Mouse (Mus musculus): Measurements from ENCODE around the gene Syp. TPM values are rescaled to one million over a fixed set of nuclear protein-coding genes. Genes with fewer than 3 reads are reported as not detected.

Syp gene
- total RNA-seq, 2 experiments from 2014 or later = 0.83 to 0.98 TPM

Other genes starting within 250 kb of the Syp start
- gene Foxp3, start 64.8 kb upstream of the Syp start, total RNA-seq (2021) = under 1 TPM in 1 of 2 experiments, not detected in 1; 0.15 TPM
- gene Ppp1r3f, start 64.2 kb upstream of the Syp start, total RNA-seq (2021) = 1 to 10 TPM; 2.6 to 3.4 TPM
- 10 to 100 TPM; 13.8 to 15.0 TPM for gene Ccdc22, start 33.0 kb upstream of the Syp start, total RNA-seq (2021)
- not detected for gene Cacna1f, start 31.4 kb upstream of the Syp start, total RNA-seq (2021)
- gene Prickle3, start 18.8 kb downstream of the Syp start, total RNA-seq (2021) = 1 to 10 TPM; 8.9 to 9.5 TPM
- gene Plp2, start 32.9 kb downstream of the Syp start, total RNA-seq (2021) = 100 to 1,000 TPM in 1 of 2 experiments, 10 to 100 TPM in 1; 82.9 to 104 TPM
- 1 to 10 TPM; 1.3 to 1.8 TPM for gene Magix, start 42.8 kb downstream of the Syp start, total RNA-seq (2021)
- 10 to 100 TPM; 22.6 to 26.6 TPM for gene Gpkow, start 58.7 kb downstream of the Syp start, total RNA-seq (2021)
- 10 to 100 TPM; 25.6 to 30.7 TPM for gene Wdr45, start 75.9 kb downstream of the Syp start, total RNA-seq (2021)
- gene Gm45208, start 83.8 kb downstream of the Syp start, total RNA-seq (2021) = not detected
- gene Praf2, start 90.0 kb downstream of the Syp start, total RNA-seq (2021) = 10 to 100 TPM; 18.5 to 18.7 TPM
- 1 to 10 TPM; 2.7 to 4.0 TPM for gene Ccdc120, start 112.4 kb downstream of the Syp start, total RNA-seq (2021)
- 10 to 100 TPM; 16.9 to 19.4 TPM for gene Tfe3, start 124.1 kb downstream of the Syp start, total RNA-seq (2021)
- 10 to 100 TPM; 24.7 to 34.9 TPM for gene Gripap1, start 151.3 kb downstream of the Syp start, total RNA-seq (2021)
- 1 to 10 TPM; 1.3 to 1.5 TPM for gene Kcnd1, start 183.8 kb downstream of the Syp start, total RNA-seq (2021)
- 10 to 100 TPM; 36.5 to 37.6 TPM for gene Otud5, start 202.9 kb downstream of the Syp start, total RNA-seq (2021)
- 1 to 10 TPM; 1.8 TPM for gene Pim2, start 239.8 kb downstream of the Syp start, total RNA-seq (2021)
- gene Slc35a2, start 245.6 kb downstream of the Syp start, total RNA-seq (2021) = 10 to 100 TPM; 17.0 to 21.2 TPM